Mouse (Mus musculus) liver, adult 2 months (tissue): ENCODE results near the gene Ap3m1.

Experiments used
- CTCF ChIP-seq: fragments of 200-500 bp; IDR thresholded peaks from 2 replicates; pipeline ENCODE4 v1.5.1; 2011; ENCODE audit warnings: low read depth, low read length, control low read depth
- POLR2A ChIP-seq: fragments of 200-500 bp; IDR thresholded peaks from 2 replicates; pipeline ENCODE4 v1.6.1; 2011; ENCODE audit warnings: low read length, control low read depth; ENCODE audit not compliant: insufficient read depth; ENCODE audit errors: extremely low read depth

DNA sequence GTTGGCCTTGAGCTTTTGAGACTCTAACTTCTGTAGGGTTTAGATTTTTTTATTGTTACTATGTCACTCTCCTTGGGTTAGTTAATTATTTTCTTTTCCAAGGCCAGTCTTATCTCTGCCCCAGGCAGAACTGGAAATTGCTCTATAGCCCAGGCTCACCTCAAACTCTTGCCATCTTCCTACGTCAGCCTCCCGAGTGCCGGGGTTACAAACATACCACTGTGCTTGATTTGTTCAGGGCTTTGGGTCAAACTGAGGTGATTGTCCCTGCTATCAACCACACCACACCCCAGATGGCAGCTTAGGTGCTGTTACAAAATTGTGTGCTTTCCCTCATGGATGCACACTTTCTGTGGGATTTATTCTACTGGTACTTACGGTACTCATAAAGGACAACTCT, 44.4 kb upstream of the Ap3m1 start:
- no peak for TF ChIP-seq POLR2A
- TF ChIP-seq CTCF, result no peak
